Mouse (Mus musculus) activated CD4-positive, CD25-positive, alpha-beta regulatory T cell (primary cell): ENCODE results near the gene Lrrc8c. TPM values are rescaled to one million over a fixed set of nuclear protein-coding genes. Genes with fewer than 3 reads are reported as not detected.

Source experiments
- polyA plus RNA-seq, 2 experiments: library from polyadenylated mRNA; unstranded; fragments of 100-300 nt; shearing (Covaris generic); gene quantifications; one replicate each; pipeline ENCODE4 v1.2.1; 2017

The Lrrc8c gene
- 100 to 1,000 TPM in 1 of 2 experiments, 10 to 100 TPM in 1; 94.7 to 179 TPM for polyA plus RNA-seq

DNA sequence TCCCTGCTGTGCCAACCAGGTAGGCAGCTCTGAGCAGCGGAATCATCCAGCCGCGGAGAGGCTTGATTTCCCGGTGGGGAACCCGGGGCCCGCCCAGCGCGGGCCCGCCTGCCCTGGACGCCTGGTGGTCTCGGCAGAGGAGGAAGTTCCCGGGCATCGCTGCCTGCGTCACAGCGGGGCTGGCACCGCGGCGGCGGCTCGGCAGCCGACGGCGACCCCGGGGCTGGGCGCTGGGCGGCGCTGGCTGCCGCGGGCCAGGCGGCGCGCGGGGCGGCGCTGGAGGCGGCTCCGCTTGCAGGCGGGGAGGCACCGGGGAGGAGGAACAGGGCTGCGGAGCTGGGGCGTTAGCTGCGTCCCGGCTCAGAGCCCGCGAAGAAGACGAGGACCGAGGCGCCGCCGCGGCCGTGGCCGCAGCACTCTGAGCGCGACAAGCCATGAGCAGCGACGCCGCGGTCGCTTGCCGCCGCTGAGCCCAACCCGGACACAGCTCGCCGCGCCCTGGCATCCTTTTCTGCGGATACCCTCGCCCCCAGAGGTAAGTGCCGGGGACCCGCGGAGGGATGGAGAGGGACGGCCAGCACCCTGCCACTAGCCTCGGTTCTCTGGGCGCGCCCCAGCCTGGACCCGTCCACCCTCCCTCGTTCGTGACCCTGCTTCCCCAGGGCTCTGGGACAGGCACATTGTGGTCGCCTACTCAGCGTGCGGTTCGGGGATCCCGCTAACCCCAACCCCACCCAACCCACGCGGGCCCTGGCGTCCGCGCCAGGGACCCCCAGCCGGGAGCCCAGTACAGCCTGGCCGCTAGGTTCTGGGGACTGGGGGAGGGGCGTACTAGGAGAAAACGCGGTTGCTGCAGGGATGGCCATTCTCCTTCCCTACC is at the start of gene Lrrc8c:
TSS of gene Lrrc8c (plus strand) at position 293 of the 880 bp plus-strand sequence.

Other genes with a start within 250 kb of the Lrrc8c start
- gene Gm43302, start 225.7 kb upstream of the Lrrc8c start, polyA plus RNA-seq = 10 to 100 TPM in 1 of 2 experiments, 1 to 10 TPM in 1; 4.3 to 14.0 TPM
- gene Gbp6, start 225.7 kb upstream of the Lrrc8c start, polyA plus RNA-seq = 100 to 1,000 TPM; 203 to 340 TPM
- gene Lrrc8b, start 103.6 kb upstream of the Lrrc8c start, polyA plus RNA-seq = 1 to 10 TPM; 4.5 to 8.2 TPM
- 10 to 100 TPM; 34.6 to 40.2 TPM for gene Lrrc8d, start 180.6 kb downstream of the Lrrc8c start, polyA plus RNA-seq